Mouse (Mus musculus) ES-Bruce4 (cell line): ENCODE measurements around the gene Cfl1. TPM values are rescaled to one million over a fixed set of nuclear protein-coding genes. Genes with fewer than 3 reads are reported as not detected.

Source experiments
- H3K27ac ChIP-seq: 2 replicates; pipeline ENCODE4 v1.5.1; 2012; ENCODE audit warnings: low read length, inconsistent platforms; ENCODE audit not compliant: insufficient read depth
- H3K27me3 ChIP-seq: 2 replicates; pipeline ENCODE4 v1.6.1; 2012; ENCODE audit warnings: mild to moderate bottlenecking, low read length, inconsistent platforms; ENCODE audit not compliant: control insufficient read depth, poor library complexity, insufficient read depth, severe bottlenecking
- H3K36me3 ChIP-seq: 2 replicates; pipeline ENCODE4 v1.6.1; 2012; ENCODE audit warnings: inconsistent platforms, mild to moderate bottlenecking, low read length, moderate library complexity; ENCODE audit not compliant: control insufficient read depth, poor library complexity, insufficient read depth, severe bottlenecking
- H3K4me1 ChIP-seq: one replicate; pipeline ENCODE4 v1.8.1; 2011; ENCODE audit warnings: low read length; ENCODE audit not compliant: control insufficient read depth, insufficient read depth
- H3K4me3 ChIP-seq: 2 replicates; pipeline ENCODE4 v1.5.1; 2011; ENCODE audit warnings: low read depth, mild to moderate bottlenecking, low read length
- H3K9ac ChIP-seq: 2 replicates; pipeline ENCODE4 v1.6.1; 2012; ENCODE audit warnings: low read depth, mild to moderate bottlenecking, inconsistent platforms; ENCODE audit not compliant: poor library complexity, severe bottlenecking
- H3K9me3 ChIP-seq: replicated peaks from 2 replicates; pipeline ENCODE4 v1.6.1; 2012; ENCODE audit warnings: mild to moderate bottlenecking, low read length, inconsistent platforms; ENCODE audit not compliant: control insufficient read depth, poor library complexity, insufficient read depth, severe bottlenecking
- CTCF ChIP-seq: IDR thresholded peaks from one replicate; pipeline ENCODE4 v1.8.1; 2011; ENCODE audit warnings: low read depth, low read length
- EP300 ChIP-seq: IDR thresholded peaks from 2 replicates; pipeline ENCODE4 v1.6.1; 2011; ENCODE audit warnings: low read depth, low read length; ENCODE audit not compliant: insufficient read depth
- POLR2A ChIP-seq: IDR thresholded peaks from one replicate; pipeline ENCODE4 v1.8.1; 2011; ENCODE audit warnings: low read length; ENCODE audit not compliant: insufficient read depth
- polyA plus RNA-seq: library from polyadenylated mRNA; stranded (reverse); fragments of >200 nt; gene quantifications from 2 replicates; pipeline ENCODE4 v1.2.4, GENCODE M21; 2011; ENCODE audit warnings: low read depth; ENCODE audit not compliant: missing spikeins, insufficient read depth, insufficient read length

Gene Cfl1
- polyA plus RNA-seq, 1 experiment: 878 TPM

DNA sequence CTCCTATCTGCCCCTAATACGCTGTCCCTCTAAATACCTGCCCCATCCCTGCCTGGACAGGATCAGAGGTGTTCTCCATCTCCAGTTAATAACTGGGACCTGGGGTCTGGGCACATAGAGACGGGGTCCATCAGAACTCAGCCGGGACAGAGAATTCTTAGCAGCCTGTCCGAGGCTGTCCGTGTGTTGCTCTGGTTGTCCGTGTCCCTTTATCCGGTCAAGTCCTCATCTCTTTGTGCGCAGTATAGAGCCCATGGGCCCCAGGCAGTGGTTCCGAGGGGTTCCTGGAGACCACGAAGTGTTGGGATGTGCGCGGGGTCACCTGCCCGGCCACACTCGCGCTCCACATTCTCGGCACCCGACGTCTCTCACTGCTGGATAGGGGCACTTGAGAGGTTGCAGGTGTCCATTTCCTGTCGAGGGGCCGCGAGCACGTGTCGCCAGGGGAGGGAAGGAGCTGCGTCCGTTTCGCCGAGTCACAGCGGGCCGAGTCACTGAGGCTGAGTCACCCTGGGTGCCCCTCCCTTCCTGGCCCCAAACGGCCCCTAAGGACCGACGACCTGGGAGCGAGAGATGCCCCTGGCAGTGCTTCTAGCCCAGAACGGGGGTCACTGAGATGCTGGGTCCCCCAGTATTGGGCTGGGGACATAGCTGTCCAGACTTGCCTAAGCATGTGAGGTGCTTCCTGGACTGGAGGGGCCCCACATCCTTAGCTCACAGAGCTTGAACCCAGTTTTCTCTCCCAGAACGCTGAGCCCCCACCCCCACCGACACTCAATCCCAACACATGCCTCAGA is 41.7 kb upstream of the Cfl1 start:
- Histone ChIP-seq H3K27ac (no peak overlapping the region), H3K4me3 (peak overlapping the region; percentile 28), H3K4me1 (no peaks in the 10 kb centered on the region), H3K9me3 (no peaks in the 10 kb centered on the region), H3K27me3 (no peaks in the 10 kb centered on the region), H3K9ac (peak overlapping the region; percentile 18; the same call in 1 of the 2 replicates), H3K36me3 (no peaks in the 10 kb centered on the region)
- TF ChIP-seq EP300 (no peak), CTCF (no peak), POLR2A (no peak)

DNA sequence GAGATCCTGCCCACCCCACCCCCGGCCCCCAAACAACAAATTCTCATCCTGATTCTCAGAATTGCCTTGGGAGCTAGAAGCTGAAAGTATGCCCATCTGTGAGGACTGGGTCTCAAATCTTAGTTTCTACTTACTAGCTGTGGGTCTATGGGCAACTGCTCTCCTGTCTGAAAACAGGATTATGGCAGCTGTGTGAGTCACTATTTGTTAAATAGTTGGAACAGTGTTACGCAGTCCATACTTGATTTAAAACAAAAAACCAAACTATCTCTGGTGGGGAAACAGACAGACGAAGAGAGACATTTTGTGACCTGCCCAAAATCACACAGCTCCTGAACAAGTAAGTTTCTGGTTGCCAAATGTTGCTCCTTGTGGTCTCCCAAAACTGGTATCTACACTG is 40.6 kb upstream of the Cfl1 start:
- H3K4me3 ChIP-seq: no peak overlapping the region
- H3K9ac ChIP-seq: no peak overlapping the region
- H3K9me3 ChIP-seq: no peaks in the 10 kb centered on the region
- H3K27ac ChIP-seq: no peak overlapping the region
- no peaks in the 10 kb centered on the region for H3K4me1 ChIP-seq
- TF ChIP-seq EP300: no peak
- TF ChIP-seq CTCF: no peak
- TF ChIP-seq POLR2A: no peak
- no peaks in the 10 kb centered on the region for H3K27me3 ChIP-seq
- H3K36me3 ChIP-seq: no peaks in the 10 kb centered on the region; the same call in 1 of the 2 replicates

DNA sequence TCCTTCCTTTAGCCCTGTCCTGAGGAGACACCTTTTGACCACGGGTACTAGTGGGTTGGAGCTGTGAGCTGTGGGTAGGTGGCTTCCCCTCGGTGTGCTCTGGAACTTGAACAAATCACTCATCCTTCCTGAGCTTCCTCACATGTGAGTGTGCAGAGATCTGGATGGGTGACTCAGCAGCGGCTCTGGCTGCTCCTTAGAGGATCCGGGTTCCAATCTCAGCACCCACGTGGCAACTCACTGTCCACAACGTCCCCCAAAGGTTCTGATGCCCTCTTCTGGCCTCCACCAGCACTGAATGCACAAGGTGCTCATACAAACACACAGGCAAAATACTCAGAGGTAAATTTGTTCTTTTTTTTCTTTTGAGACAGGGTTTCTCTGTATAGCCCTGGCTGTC is 38.5 kb upstream of the Cfl1 start:
- Histone ChIP-seq H3K36me3 (no peaks in the 10 kb centered on the region; the same call in 1 of the 2 replicates), H3K9ac (no peak overlapping the region), H3K4me3 (no peak overlapping the region), H3K27me3 (no peaks in the 10 kb centered on the region), H3K4me1 (no peaks in the 10 kb centered on the region), H3K27ac (no peak overlapping the region), H3K9me3 (no peaks in the 10 kb centered on the region)
- no peak for TF ChIP-seq POLR2A
- TF ChIP-seq EP300: no peak
- TF ChIP-seq CTCF: no peak

DNA sequence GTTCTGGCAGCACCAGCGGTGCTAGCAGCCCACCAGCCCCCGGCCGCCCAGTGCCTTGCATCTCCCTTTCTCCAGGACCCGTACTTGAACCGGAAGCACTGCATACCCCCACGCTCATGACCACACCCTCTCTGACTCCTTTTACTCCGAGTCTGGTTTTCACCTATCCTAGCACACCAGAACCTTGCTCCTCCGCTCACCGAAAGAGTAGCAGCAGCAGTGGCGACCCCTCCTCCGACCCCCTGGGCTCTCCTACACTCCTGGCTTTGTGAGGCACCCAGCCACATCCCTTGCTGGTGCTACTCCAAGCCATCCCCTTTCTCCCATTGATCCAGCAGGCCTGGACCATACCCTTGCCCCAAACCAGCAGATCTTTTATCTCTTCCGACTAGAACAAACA is 35.2 kb upstream of the Cfl1 start:
- no peak overlapping the region for H3K27ac ChIP-seq
- no peaks in the 10 kb centered on the region; the same call in 1 of the 2 replicates for H3K36me3 ChIP-seq
- H3K9me3 ChIP-seq: no peaks in the 10 kb centered on the region
- H3K4me3 ChIP-seq: peak overlapping the region; percentile 2; the same call in 1 of the 2 replicates
- no peaks in the 10 kb centered on the region for H3K27me3 ChIP-seq
- H3K9ac ChIP-seq: no peak overlapping the region
- TF ChIP-seq EP300: no peak
- TF ChIP-seq POLR2A: no peak
- TF ChIP-seq CTCF: no peak
- no peaks in the 10 kb centered on the region for H3K4me1 ChIP-seq

DNA sequence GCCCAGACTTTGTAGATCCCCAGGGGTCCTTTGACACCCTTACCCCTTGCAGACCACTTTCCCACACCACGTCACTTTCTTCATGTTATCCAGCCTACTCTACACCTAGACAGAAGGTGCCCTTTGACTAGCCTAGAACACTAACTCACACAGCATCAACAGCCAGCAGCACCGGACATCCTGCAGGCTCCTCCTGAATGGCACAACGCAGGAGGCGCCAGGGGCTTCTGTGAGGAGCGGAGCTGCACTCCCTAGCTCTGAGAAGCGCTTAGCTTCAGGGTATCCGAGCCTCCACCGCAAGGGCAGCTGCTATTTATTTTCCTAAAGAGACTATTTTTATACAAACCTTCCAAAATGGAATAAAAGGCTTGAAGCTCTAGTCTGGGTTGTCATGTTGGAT is 34.7 kb upstream of the Cfl1 start:
- no peak overlapping the region for H3K27ac ChIP-seq

More for the DNA sequence above, 34.7 kb upstream of the Cfl1 start:
- Histone ChIP-seq H3K9ac (peak overlapping the region; percentile 86; the same call in 1 of the 2 replicates), H3K9me3 (no peaks in the 10 kb centered on the region), H3K36me3 (no peaks in the 10 kb centered on the region; the same call in 1 of the 2 replicates), H3K4me1 (no peaks in the 10 kb centered on the region), H3K4me3 (no peak overlapping the region), H3K27me3 (no peaks in the 10 kb centered on the region)
- TF ChIP-seq CTCF: no peak
- no peak for TF ChIP-seq EP300
- TF ChIP-seq POLR2A: no peak
